Mouse (Mus musculus) CD4-positive helper T cell, adult 2 months (primary cell): ENCODE measurements around the gene Sparc.
A peak's percentile ranks its signal among the peaks of the same experiment; 100 is the strongest.

Source experiments
- DNase-seq: peaks from one replicate; pipeline ENCODE4 v3.0.0-alpha.2; 2012; ENCODE audit warnings: low read depth, missing footprints, low spot score

Gene Sparc

DNA sequence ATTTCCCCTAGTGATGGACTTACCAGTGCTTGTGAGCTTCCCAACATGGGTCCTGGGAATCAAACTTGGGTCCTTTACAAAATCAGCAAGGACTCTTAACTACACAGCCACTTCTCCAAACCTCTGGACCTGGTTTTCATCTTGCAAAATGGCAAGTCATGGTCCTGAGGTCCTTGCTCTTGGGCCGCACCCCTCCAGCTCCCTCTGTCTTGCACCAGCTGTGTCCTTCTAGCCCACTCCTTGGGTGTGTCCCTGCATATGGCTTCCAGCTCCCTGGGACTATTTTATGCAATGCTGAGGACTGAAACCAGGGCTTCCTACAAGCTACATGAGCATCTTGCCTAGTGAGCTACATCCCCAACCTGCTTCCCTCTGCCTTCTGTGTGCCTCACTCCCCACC lies at the start of gene Sparc:
Gene Sparc, minus strand, starts transcription at position 206 of the 400 bp plus-strand sequence.
- DNase-seq, result no peak

DNA sequence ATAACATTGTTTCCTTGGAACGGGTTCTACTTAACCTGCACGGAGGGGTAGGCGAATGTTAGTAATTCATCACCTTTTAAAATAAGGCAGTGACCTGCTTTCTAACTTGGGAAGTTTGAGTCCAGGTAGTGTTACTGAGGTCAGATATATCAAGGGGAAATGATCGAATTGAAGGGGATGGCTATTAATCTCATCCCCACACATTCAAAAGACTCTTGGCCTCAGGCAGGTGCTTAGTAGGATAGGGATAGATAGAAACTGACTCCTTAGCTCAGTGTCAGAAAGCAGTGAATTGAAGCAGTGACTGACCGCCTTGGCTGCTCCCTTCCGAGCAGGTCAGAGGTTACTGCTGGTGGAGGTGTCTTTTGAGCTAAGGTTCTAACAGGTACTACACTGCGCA lies 48.5 kb upstream of the Sparc start:
- no peak for DNase-seq

DNA sequence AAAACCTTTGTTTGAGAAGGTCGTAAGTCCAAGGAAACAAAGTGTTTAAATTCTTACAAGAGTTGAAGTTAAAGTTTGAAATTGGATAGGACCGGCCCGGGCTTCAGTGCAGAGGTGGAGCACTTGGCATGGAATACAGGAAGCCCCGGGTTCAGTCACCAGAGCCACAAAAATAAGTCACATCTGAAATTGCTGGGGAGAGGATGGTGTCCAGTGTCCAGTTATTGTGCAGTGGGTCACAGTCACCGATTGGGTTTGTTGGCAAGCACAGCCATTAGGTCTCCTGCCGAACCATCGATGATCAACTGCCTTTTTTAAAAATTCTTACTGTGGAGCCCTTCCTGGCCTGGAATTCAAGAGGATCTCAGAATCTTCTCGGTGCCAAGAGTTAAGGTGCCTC lies 47.8 kb upstream of the Sparc start:
- DNase-seq, result no peak

- DNase-seq, result peak; percentile 51
Measured at GRCm38 (mm10) chr11:55469923-55470691, 47.1 kb upstream of the Sparc start.

DNA sequence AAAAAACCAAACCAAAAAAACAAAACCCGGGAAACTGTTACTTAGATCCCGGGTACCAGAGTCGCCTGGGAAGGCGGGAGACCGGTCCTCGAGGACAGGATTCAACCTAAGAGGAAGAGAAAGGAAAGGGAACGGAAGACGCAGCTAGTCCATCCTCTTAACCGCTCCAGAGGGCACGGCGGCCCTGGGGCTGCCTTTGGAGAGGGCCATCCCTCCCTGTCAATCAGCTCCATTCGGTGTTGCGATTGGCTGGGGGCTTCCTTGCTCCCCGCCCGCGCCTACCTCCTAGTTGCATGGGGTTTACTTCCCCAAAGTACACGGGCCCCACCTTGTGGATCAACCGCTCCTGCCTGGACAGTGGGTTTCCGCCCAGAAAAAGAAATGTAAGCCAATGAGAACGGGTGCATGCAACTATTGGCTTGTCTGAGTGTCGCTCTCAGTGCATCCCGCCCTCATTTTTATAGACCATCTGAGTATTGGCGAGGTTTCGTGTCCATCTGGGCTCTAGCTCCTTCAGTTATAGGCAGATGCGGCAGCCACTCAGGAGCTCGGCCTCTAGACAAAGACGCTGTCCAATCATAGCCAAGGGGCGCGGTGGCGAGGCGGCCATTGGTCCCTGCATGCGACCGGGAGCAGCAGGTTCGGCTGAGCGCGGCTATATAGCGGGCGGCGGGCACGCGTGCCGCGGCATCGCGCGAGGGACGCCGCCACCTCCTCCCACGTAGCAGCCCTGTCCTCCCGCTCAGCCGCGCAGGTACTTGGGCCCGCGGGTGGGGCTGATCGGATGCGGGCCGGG lies 46.3 kb upstream of the Sparc start, which contains the start of gene G3bp1:
Gene G3bp1, plus strand, starts transcription at position 638 of the 796 bp plus-strand sequence.
- peak; percentile 100 for DNase-seq

DNA sequence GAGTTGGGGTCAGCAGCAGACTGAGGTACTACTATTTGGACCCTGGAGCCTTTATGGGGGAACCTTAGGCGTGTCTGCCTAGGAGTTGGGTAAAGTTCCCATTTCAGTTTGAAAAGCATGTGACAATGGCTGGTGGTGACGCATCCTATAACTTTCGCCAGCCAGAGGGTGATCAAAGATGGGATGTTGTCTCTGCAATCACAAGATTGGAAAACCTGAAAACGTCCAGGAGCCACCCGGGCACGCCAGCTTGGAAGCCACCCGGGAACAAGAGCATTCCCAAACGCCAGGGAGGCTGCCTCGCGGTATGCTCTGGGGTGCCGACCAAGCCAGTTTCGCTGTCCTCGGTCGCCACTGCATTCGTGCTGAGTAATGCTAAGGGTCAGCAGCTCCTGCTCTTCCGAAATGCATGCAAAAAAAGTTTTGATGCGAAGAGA lies 45.6 kb upstream of the Sparc start:
- DNase-seq, result no peak

- DNase-seq, result no peak
Measured at GRCm38 (mm10) chr11:55468012-55468411, 45.0 kb upstream of the Sparc start.

DNA sequence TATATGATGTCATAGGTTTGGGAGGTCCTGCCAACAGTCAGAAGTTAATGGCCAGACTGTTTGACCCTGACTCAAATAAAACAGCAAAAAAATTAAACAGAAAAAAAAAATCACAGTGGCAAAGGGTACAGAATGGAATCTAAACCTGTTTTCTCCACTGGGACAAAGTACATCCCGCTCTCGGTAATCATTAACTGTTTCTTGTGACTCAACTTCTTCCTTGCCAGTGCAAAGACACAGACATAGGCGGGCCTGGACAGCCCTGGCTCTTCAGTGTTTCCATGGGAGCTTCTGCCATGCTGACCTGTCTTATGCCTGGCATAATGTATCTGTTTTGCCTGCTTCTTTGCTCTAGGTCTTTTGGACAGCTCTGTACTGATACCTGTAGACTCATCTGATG lies 42.2 kb upstream of the Sparc start:
- no peak for DNase-seq

- no peak for DNase-seq
Measured at GRCm38 (mm10) chr11:55464707-55465106, 41.7 kb upstream of the Sparc start.

GRCm38 (mm10) chr11:55462149-55462548 lies 39.2 kb upstream of the Sparc start:
- DNase-seq, result no peak

- DNase-seq, result peak; percentile 93
Measured at GRCm38 (mm10) chr11:55461019-55461645, 38.1 kb upstream of the Sparc start, which contains the start of gene Atox1. TSS of gene Atox1 (minus strand) at chr11:55461239.

DNA sequence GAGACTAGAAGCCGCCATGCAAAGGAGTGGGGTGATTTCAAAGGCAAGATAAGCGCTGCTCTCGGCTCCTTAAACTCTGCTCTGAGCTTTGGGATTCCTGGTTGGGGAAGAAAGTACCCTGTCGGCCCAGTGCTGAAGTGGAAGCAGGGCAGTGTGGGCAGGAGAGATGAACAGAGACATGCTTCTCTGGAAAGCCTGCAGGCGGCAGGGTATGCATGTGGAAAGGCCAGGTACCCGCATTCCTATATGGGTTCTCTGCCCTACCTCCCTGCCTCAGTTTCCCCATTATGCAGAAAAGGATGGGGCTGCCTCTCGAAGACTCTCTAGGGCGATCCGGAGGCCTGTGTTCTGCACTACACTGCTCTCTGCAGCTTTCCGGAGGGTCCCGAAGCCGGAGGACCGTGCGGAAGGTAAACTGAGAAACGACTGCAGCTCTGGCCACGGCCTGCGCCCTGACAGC lies 37.6 kb upstream of the Sparc start:
- no peak for DNase-seq

- DNase-seq, result no peak
Measured at GRCm38 (mm10) chr11:55459850-55460558, 37.0 kb upstream of the Sparc start.

DNA sequence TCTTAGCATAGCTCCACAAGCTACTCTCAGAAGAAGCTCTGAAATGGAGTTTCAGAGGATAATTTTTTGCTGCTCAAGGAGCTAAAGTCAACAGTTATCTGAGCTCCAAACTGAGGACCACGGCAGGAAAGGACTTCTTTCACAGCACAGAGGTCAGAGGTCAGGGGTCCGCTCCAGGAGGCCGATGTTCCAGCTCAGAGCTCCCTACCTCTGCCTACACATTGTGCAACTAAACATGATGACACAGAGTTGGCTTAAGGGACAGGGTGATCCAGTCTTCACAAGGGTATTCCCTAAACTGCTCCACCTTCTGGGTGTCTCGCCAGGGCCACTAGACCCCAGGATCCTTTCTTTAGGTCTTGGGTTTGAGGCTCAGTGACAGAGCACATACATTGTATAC lies 35.5 kb upstream of the Sparc start:
- DNase-seq, result no peak

- no peak for DNase-seq
Measured at GRCm38 (mm10) chr11:55455166-55455565, 32.2 kb upstream of the Sparc start.

DNA sequence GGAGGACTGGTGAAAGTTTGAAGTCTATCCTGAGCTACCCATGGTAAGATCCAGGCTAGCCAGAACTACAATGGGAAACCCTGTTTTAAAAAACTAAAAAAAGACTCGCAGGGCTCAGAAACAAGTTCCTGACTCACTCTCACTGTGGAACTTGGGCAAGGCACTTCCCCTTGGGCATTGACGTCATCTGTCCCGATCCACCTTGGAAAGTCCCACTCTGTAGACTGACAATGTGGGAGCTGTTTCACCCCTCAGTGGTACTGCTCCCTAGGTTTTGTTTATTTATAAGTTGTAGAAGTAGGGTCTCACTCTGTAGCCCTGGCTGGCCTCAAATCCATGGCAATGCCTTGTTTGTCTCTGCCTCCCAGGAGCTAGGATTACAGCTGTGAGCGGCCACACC lies 30.7 kb upstream of the Sparc start:
- no peak for DNase-seq

DNA sequence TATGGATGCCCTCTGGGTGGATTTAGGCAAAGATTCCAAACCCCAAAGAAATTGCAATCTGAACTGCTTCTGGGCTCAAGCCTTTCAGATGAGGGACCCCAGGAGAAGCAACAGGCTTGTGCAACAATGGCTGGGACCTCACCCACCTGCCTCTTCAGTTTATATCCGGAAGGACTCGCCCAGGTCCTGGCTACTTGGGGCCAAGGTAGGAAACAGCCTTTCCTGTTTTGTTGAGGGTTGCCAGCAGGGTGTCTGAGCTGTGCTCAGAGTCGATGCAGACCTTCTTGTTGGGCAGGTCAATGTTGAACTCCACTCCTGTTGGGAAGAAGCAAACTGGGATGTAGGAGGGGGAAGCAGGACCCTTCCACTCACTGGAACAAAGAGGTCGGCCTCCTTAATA lies 27.3 kb upstream of the Sparc start:
- DNase-seq, result no peak

GRCm38 (mm10) chr11:55449531-55449930 lies 26.5 kb upstream of the Sparc start:
- DNase-seq, result no peak

DNA sequence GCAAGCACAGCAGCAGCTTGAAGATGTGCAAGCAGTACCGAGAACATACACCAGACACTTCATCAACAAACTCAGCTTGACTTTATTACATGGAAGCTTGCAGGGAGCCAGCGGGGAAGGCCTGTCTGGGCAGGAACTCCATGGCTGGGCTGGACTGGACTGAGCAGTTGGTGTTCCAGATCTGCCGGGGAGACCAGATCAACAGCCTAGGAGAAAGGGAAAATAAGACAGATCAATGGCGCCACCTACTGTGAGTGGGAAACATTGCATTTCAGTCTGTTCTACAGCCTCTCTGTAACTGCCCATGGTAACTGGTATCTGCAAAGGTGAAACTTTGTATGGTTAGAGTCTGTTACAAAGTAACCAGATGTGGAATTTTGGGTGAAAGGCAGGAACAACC lies 23.6 kb upstream of the Sparc start:
- DNase-seq, result peak; percentile 60

- peak; percentile 35 for DNase-seq
Measured at GRCm38 (mm10) chr11:55444772-55445171, 21.8 kb upstream of the Sparc start.

- no peak for DNase-seq
Measured at GRCm38 (mm10) chr11:55439718-55440117, 16.7 kb upstream of the Sparc start.
